Mouse (Mus musculus): ENCODE measurements around the gene Tff2. TPM values are rescaled to one million over a fixed set of nuclear protein-coding genes. Genes with fewer than 3 reads are reported as not detected.

Tff2 gene
- 27.7 and 11,409 TPM in 2 replicates for polyA plus RNA-seq (2012; rRNA removed; ENCODE audit: low replicate concordance)

GRCm38 (mm10) chr17:31144040-31145037 lies at the start of gene Tff2:
Gene Tff2, minus strand, starts transcription at chr17:31144282.

GRCm38 (mm10) chr17:31165127-31165526 lies 21.0 kb upstream of the Tff2 start, which contains the start of gene Tff1:
Gene Tff1, minus strand, starts transcription at chr17:31165277.

GRCm38 (mm10) chr17:31129452-31129851 lies 14.6 kb downstream of the Tff2 start, which contains the start of gene Tff3:
Gene Tff3, minus strand, starts transcription at chr17:31129646.

Other genes with a start within 250 kb of the Tff2 start
- 0.56 and 32.9 TPM in 2 replicates for gene Glp1r, start 242.5 kb downstream of the Tff2 start, polyA plus RNA-seq (2012; rRNA removed; ENCODE audit: low replicate concordance)
- not detected in 2 replicates for gene Umodl1, start 189.6 kb downstream of the Tff2 start, polyA plus RNA-seq (2012; rRNA removed; ENCODE audit: low replicate concordance)
- gene Abcg1, start 86.6 kb downstream of the Tff2 start, polyA plus RNA-seq (2012; rRNA removed; ENCODE audit: low replicate concordance), result 1.4 and 2.7 TPM in 2 replicates
- 3,573 and 10,948 TPM in 2 replicates for gene Tff3, start 14.6 kb downstream of the Tff2 start, polyA plus RNA-seq (2012; rRNA removed; ENCODE audit: low replicate concordance)
- gene Tff1, start 21.0 kb upstream of the Tff2 start, polyA plus RNA-seq (2012; rRNA removed; ENCODE audit: low replicate concordance), result 8.8 and 1,755 TPM in 2 replicates
- gene Tmprss3, start 54.7 kb upstream of the Tff2 start, polyA plus RNA-seq (2012; rRNA removed; ENCODE audit: low replicate concordance), result 0.34 TPM in 1 of 2 replicates, not detected in the other
- gene Ubash3a, start 63.6 kb upstream of the Tff2 start, polyA plus RNA-seq (2012; rRNA removed; ENCODE audit: low replicate concordance), result 0.37 and 0.47 TPM in 2 replicates
- not detected in 2 replicates for gene Rsph1, start 133.1 kb upstream of the Tff2 start, polyA plus RNA-seq (2012; rRNA removed; ENCODE audit: low replicate concordance)
- 116 and 139 TPM in 2 replicates for gene Slc37a1, start 142.5 kb upstream of the Tff2 start, polyA plus RNA-seq (2012; rRNA removed; ENCODE audit: low replicate concordance)
- gene Pde9a, start 241.9 kb upstream of the Tff2 start, polyA plus RNA-seq (2012; rRNA removed; ENCODE audit: low replicate concordance), result 125 and 281 TPM in 2 replicates

Measured in duodenum, adult 2 months (tissue).